Mouse (Mus musculus) liver, embryonic 12.5 days (tissue): Measurements from ENCODE around the gene Capn15. TPM values are rescaled to one million over a fixed set of nuclear protein-coding genes. Genes with fewer than 3 reads are reported as not detected.

ENCODE experiments used
- ATAC-seq: fragments of 200-750 bp; cut with Nextera tagmentation; 2 replicates; pipeline ENCODE4 v1.8.0; 2017; ENCODE audit warnings: moderate number of reproducible peaks, mild to moderate bottlenecking, moderate library complexity
- H3K27ac ChIP-seq: fragments of 300-500 bp; sonication (generic); 2 replicates; pipeline ENCODE4 v1.5.1; 2016; ENCODE audit warnings: mild to moderate bottlenecking
- H3K27me3 ChIP-seq: fragments of 300-500 bp; sonication (generic); replicated peaks from 2 replicates; pipeline ENCODE4 v1.6.1; 2016; ENCODE audit warnings: mild to moderate bottlenecking, moderate library complexity
- H3K36me3 ChIP-seq: fragments of 300-500 bp; sonication (generic); 2 replicates; pipeline ENCODE4 v1.6.1; 2016; ENCODE audit warnings: mild to moderate bottlenecking, moderate library complexity
- H3K4me1 ChIP-seq: fragments of 300-500 bp; sonication (generic); 2 replicates; pipeline ENCODE4 v1.6.1; 2016
- H3K4me2 ChIP-seq: fragments of 300-500 bp; sonication (generic); 2 replicates; pipeline ENCODE4 v1.6.1; 2016; ENCODE audit warnings: mild to moderate bottlenecking, moderate library complexity
- H3K4me3 ChIP-seq: fragments of 300-500 bp; sonication (generic); 2 replicates; pipeline ENCODE4 v1.5.1; 2016; ENCODE audit warnings: mild to moderate bottlenecking, moderate library complexity
- H3K9ac ChIP-seq: fragments of 300-500 bp; sonication (generic); 2 replicates; pipeline ENCODE4 v1.6.1; 2016; ENCODE audit warnings: mild to moderate bottlenecking, moderate library complexity
- H3K9me3 ChIP-seq: fragments of 300-500 bp; sonication (generic); replicated peaks from 2 replicates; pipeline ENCODE4 v1.6.1; 2016; ENCODE audit warnings: mild to moderate bottlenecking, moderate library complexity
- WGBS: fragments of 180-500 bp; shearing (Covaris S2); methylation state at CpG from one replicate; pipeline ENCODE4 v1.1.7; 2016; ENCODE audit not compliant: insufficient replicate concordance; 5-methylcytosine and 5-hydroxymethylcytosine counted together
- polyA plus RNA-seq: library from polyadenylated mRNA; unstranded; fragments of >200 nt; fragmentation: Nextera tagmentation; extraction: Ambion mirVana; gene quantifications from 2 replicates; pipeline ENCODE4 v1.2.1, GENCODE M21; 2016

Capn15 gene
- polyA plus RNA-seq, 1 experiment from 2014 or later, result 21.3 TPM

GRCm38 (mm10) chr17:25951803-25952623 lies 33.6 kb downstream of the Capn15 start, which contains the start of gene A930017K11Rik:
TSS of gene A930017K11Rik (minus strand) at chr17:25952565.
- no peak within 1 kb of the TSS for H3K27ac ChIP-seq
- no peaks in the 10 kb centered on the region for H3K9me3 ChIP-seq
- peak within 1 kb of the TSS; percentile 72 for H3K4me2 ChIP-seq
- peaks cover 52% of the 10 kb centered on the region for H3K4me1 ChIP-seq
- H3K9ac ChIP-seq, result peak within 1 kb of the TSS; percentile 56
- ATAC-seq, result no peak
- H3K27me3 ChIP-seq, result peaks cover 56% of the 10 kb centered on the region
- peak within 1 kb of the TSS; percentile 53 for H3K4me3 ChIP-seq
- 3% methylated on average over 58 of the region's 58 CpGs for WGBS
- H3K36me3 ChIP-seq, result no peaks in the 10 kb centered on the region

GRCm38 (mm10) chr17:25951225-25951802 lies 34.3 kb downstream of the Capn15 start:
- 2% methylated on average over 33 of the region's 33 CpGs for WGBS
- Histone ChIP-seq H3K9me3 (no peaks in the 10 kb centered on the region), H3K4me3 (peak overlapping the region; percentile 53), H3K4me1 (peaks cover 59% of the 10 kb centered on the region), H3K27ac (no peak overlapping the region), H3K9ac (peak overlapping the region; percentile 56), H3K4me2 (peak overlapping the region; percentile 72), H3K36me3 (no peaks in the 10 kb centered on the region), H3K27me3 (peaks cover 56% of the 10 kb centered on the region)
- ATAC-seq, result no peak

GRCm38 (mm10) chr17:25950706-25951105 lies 34.9 kb downstream of the Capn15 start:
- Histone ChIP-seq H3K4me1 (peaks cover 62% of the 10 kb centered on the region), H3K4me2 (peak overlapping the region; percentile 72), H3K27me3 (peaks cover 56% of the 10 kb centered on the region), H3K9ac (peak overlapping the region; percentile 56), H3K36me3 (no peaks in the 10 kb centered on the region), H3K9me3 (no peaks in the 10 kb centered on the region), H3K27ac (no peak overlapping the region), H3K4me3 (peak overlapping the region; percentile 53)
- WGBS, result 4% methylated on average over 3 of the region's 3 CpGs
- no peak for ATAC-seq

- peaks cover 64% of the 10 kb centered on the region for H3K4me1 ChIP-seq
Measured at GRCm38 (mm10) chr17:25949981-25950380, 35.6 kb downstream of the Capn15 start.

GRCm38 (mm10) chr17:25948051-25948450 lies 37.5 kb downstream of the Capn15 start:
- Histone ChIP-seq H3K4me1 (peaks cover 81% of the 10 kb centered on the region), H3K36me3 (no peaks in the 10 kb centered on the region), H3K27me3 (peaks cover 37% of the 10 kb centered on the region), H3K27ac (peak overlapping the region; percentile 99), H3K4me3 (peak overlapping the region; percentile 10; the same call in 1 of the 2 replicates), H3K9me3 (no peaks in the 10 kb centered on the region), H3K9ac (peak overlapping the region; percentile 99), H3K4me2 (peak overlapping the region; percentile 81)
- 76% methylated on average over 8 of the region's 8 CpGs for WGBS
- ATAC-seq, result no peak

More at GRCm38 (mm10) chr17:25949981-25950380, 35.6 kb downstream of the Capn15 start:
- WGBS, result 79% methylated on average over 5 of the region's 5 CpGs
- Histone ChIP-seq H3K36me3 (no peaks in the 10 kb centered on the region), H3K9ac (no peak overlapping the region), H3K27me3 (peaks cover 56% of the 10 kb centered on the region), H3K4me3 (no peak overlapping the region), H3K4me2 (no peak overlapping the region), H3K9me3 (no peaks in the 10 kb centered on the region), H3K27ac (no peak overlapping the region)
- no peak for ATAC-seq

- no peak for ATAC-seq
- Histone ChIP-seq H3K4me2 (peak overlapping the region; percentile 81), H3K36me3 (no peaks in the 10 kb centered on the region), H3K27me3 (peaks cover 32% of the 10 kb centered on the region), H3K4me3 (peak overlapping the region; percentile 10; the same call in 1 of the 2 replicates), H3K27ac (peak overlapping the region; percentile 99), H3K9ac (peak overlapping the region; percentile 99), H3K9me3 (no peaks in the 10 kb centered on the region), H3K4me1 (peaks cover 81% of the 10 kb centered on the region)
- 69% methylated on average over 4 of the region's 4 CpGs for WGBS
Measured at GRCm38 (mm10) chr17:25947576-25947975, 38.0 kb downstream of the Capn15 start.

- Histone ChIP-seq H3K27ac (peak overlapping the region; percentile 99), H3K4me2 (peak overlapping the region; percentile 81), H3K4me3 (peak overlapping the region; percentile 14; the same call in 1 of the 2 replicates), H3K4me1 (peaks cover 74% of the 10 kb centered on the region), H3K36me3 (no peaks in the 10 kb centered on the region), H3K9me3 (no peaks in the 10 kb centered on the region), H3K27me3 (peaks cover 25% of the 10 kb centered on the region), H3K9ac (peak overlapping the region; percentile 99)
- no peak for ATAC-seq
- WGBS, result 68% methylated on average over 8 of the region's 8 CpGs
Measured at GRCm38 (mm10) chr17:25946891-25947290, 38.7 kb downstream of the Capn15 start.

GRCm38 (mm10) chr17:25946349-25946748 lies 39.2 kb downstream of the Capn15 start:
- WGBS, result 41% methylated on average over 7 of the region's 7 CpGs
- Histone ChIP-seq H3K4me3 (peak overlapping the region; percentile 14; the same call in 1 of the 2 replicates), H3K4me1 (peaks cover 69% of the 10 kb centered on the region), H3K27ac (peak overlapping the region; percentile 99), H3K9me3 (no peaks in the 10 kb centered on the region), H3K36me3 (no peaks in the 10 kb centered on the region), H3K4me2 (peak overlapping the region; percentile 81), H3K9ac (peak overlapping the region; percentile 99), H3K27me3 (peaks cover 20% of the 10 kb centered on the region)
- peak; percentile 51 for ATAC-seq

- WGBS, result 72% methylated on average over 9 of the region's 9 CpGs
- H3K4me3 ChIP-seq, result no peak overlapping the region
- peaks cover 5% of the 10 kb centered on the region for H3K36me3 ChIP-seq
- no peaks in the 10 kb centered on the region for H3K9me3 ChIP-seq
- H3K27ac ChIP-seq, result peak overlapping the region; percentile 99
- peaks cover 66% of the 10 kb centered on the region for H3K4me1 ChIP-seq
- H3K9ac ChIP-seq, result peak overlapping the region; percentile 99
- H3K27me3 ChIP-seq, result peaks cover 13% of the 10 kb centered on the region
- no peak for ATAC-seq
- peak overlapping the region; percentile 81 for H3K4me2 ChIP-seq
Measured at GRCm38 (mm10) chr17:25945517-25946155, 40.0 kb downstream of the Capn15 start.

- ATAC-seq, result peak; percentile 70
- 24% methylated on average over 6 of the region's 6 CpGs for WGBS
- Histone ChIP-seq H3K9ac (peak within 1 kb of the TSS; percentile 99), H3K36me3 (peaks cover 16% of the 10 kb centered on the region), H3K4me3 (peak within 1 kb of the TSS; percentile 93), H3K27me3 (peaks cover 2% of the 10 kb centered on the region), H3K4me2 (peak within 1 kb of the TSS; percentile 81), H3K27ac (peak within 1 kb of the TSS; percentile 99), H3K9me3 (no peaks in the 10 kb centered on the region), H3K4me1 (peaks cover 72% of the 10 kb centered on the region)
Measured at GRCm38 (mm10) chr17:25944366-25945163, 41.0 kb downstream of the Capn15 start, which contains the start of the genes Pigq and Nhlrc4. TSS of gene Pigq (minus strand) at chr17:25944936. TSS of gene Nhlrc4 (minus strand) at chr17:25944961.

- Histone ChIP-seq H3K4me2 (peak overlapping the region; percentile 81), H3K27me3 (no peaks in the 10 kb centered on the region), H3K27ac (peak overlapping the region; percentile 99), H3K4me1 (peaks cover 79% of the 10 kb centered on the region), H3K9me3 (no peaks in the 10 kb centered on the region), H3K9ac (peak overlapping the region; percentile 99), H3K36me3 (peaks cover 24% of the 10 kb centered on the region), H3K4me3 (peak overlapping the region; percentile 93)
- no peak for ATAC-seq
- WGBS, result 71% methylated on average over 9 of the region's 9 CpGs
Measured at GRCm38 (mm10) chr17:25943769-25944168, 41.8 kb downstream of the Capn15 start.
